Mouse (Mus musculus) spleen, postnatal 36 days (tissue): ENCODE measurements at regions not wholly inside any gene's neighbourhood (a gene's known extent, or its start where the extent isn't known, plus 50 kb on each side); places are given as distances from the start of the nearest gene placed in this dataset.
A peak's percentile ranks its signal among the peaks of the same experiment; 100 is the strongest.

Experiments used
- DNase-seq, 2 experiments: peaks; one replicate each; pipeline ENCODE4 v3.0.0; 2022; ENCODE audit warnings: low spot score in 2 of 2, mixed read lengths in 1 of 2

GRCm38 (mm10) chr1:90288892-90289731 is 85.3 kb downstream of the Ackr3 start:
- peak; percentile 51 to 71 for DNase-seq

- DNase-seq: no peak
These were observed 86.0 kb downstream of the Ackr3 start for GRCm38 (mm10) chr1:90289732-90290215.

GRCm38 (mm10) chr1:90290428-90291197 is 86.8 kb downstream of the Ackr3 start:
- no peak for DNase-seq

GRCm38 (mm10) chr1:90291256-90291655 is 87.5 kb downstream of the Ackr3 start:
- no peak for DNase-seq

- no peak for DNase-seq
These were observed 94.0 kb downstream of the Ackr3 start for GRCm38 (mm10) chr1:90297751-90298150.

GRCm38 (mm10) chr1:90300229-90300628 is 96.4 kb downstream of the Ackr3 start:
- DNase-seq: no peak

GRCm38 (mm10) chr1:90304331-90304730 is 100.6 kb downstream of the Ackr3 start:
- no peak for DNase-seq

GRCm38 (mm10) chr1:90311016-90311415 is 107.2 kb downstream of the Ackr3 start:
- no peak for DNase-seq

- no peak for DNase-seq
These were observed 108.1 kb downstream of the Ackr3 start for GRCm38 (mm10) chr1:90311649-90312442.

- DNase-seq: no peak
These were observed 110.1 kb downstream of the Ackr3 start for GRCm38 (mm10) chr1:90313750-90314359.

GRCm38 (mm10) chr1:90317902-90318301 is 114.1 kb downstream of the Ackr3 start:
- no peak for DNase-seq

GRCm38 (mm10) chr1:90318502-90318901 is 114.7 kb downstream of the Ackr3 start:
- DNase-seq: no peak

- DNase-seq: no peak
These were observed 116.7 kb downstream of the Ackr3 start for GRCm38 (mm10) chr1:90320518-90320917.

- no peak for DNase-seq
These were observed 117.7 kb downstream of the Ackr3 start for GRCm38 (mm10) chr1:90321501-90321900.

GRCm38 (mm10) chr1:90327237-90327636 is 123.5 kb downstream of the Ackr3 start:
- DNase-seq: no peak

GRCm38 (mm10) chr1:90332531-90332930 is 128.8 kb downstream of the Ackr3 start:
- DNase-seq: no peak

- no peak for DNase-seq
These were observed 130.1 kb downstream of the Ackr3 start for GRCm38 (mm10) chr1:90333676-90334430.

- no peak for DNase-seq
These were observed 131.4 kb downstream of the Ackr3 start for GRCm38 (mm10) chr1:90335001-90335747.

GRCm38 (mm10) chr1:90337876-90338316 is 134.1 kb downstream of the Ackr3 start:
- DNase-seq: no peak

- DNase-seq: no peak
These were observed 138.6 kb downstream of the Ackr3 start for GRCm38 (mm10) chr1:90342346-90342745.
